Mouse (Mus musculus): ENCODE data around the gene Gm12185. TPM values are rescaled to one million over a fixed set of nuclear protein-coding genes. Genes with fewer than 3 reads are reported as not detected.
"Not testable (repeated sequence)": the region's sequence is repeated elsewhere in the genome, so short reads cannot be mapped to it uniquely, and the experiment has no call there.

The Gm12185 gene
- total RNA-seq, 2 experiments from 2014 or later = 0.06 to 0.10 TPM

DNA sequence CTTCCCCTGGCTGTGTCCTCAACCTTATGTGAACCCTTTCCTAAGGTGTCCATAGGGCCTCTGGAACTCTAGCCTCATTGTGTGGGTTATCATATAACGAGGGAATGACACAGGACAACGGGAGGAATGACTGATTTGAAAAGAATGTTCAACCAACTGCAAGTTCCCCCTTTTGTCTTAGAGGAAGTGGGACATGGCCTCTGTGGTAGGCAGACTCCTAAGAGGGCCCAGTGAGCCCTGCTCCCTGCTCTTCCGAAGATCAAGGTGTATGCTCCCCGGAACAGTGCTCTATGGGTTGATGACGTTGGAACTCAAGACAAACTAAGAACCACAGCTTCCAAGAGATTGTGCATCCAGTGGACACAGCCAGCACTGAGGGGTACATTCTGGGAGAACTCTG is 68.2 kb downstream of the Gm12185 start:
- intact Hi-C loops (cut with DNase I); DNase-seq: not testable (repeated sequence)

- DNase-seq = no peak
- intact Hi-C loops (cut with DNase I) = no loop called here
These were observed 73.6 kb downstream of the Gm12185 start for GRCm38 (mm10) chr11:48918380-48918779.

- no peak for DNase-seq
- intact Hi-C loops (cut with DNase I) = no loop called here
These were observed 78.4 kb downstream of the Gm12185 start for GRCm38 (mm10) chr11:48913611-48914010.

DNA sequence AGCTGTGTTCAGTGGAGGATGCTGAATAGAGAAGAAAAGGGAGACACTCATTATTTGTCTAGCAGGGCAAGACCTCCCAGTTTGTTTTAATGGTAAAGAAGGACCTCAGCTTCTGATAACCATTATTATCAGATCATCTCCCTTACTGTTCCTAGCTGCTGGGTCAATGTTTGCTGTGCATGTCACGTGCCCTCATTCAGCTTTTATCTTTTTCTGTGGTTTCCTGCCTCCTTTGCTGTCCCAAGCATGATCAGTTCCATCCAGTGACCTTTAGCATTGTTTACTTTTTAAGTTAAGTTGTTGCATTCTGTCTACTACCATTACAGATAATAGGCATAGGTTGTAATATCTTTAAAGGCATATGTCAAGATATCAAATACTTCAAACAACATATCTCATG is 83.6 kb downstream of the Gm12185 start:
- no peak for DNase-seq
- intact Hi-C loops (cut with DNase I) = no loop called here

- intact Hi-C loops (cut with DNase I) = no loop called here
- DNase-seq = no peak
These were observed 90.0 kb downstream of the Gm12185 start, which contains the start of gene Gm5431 for GRCm38 (mm10) chr11:48902021-48902420. Gene Gm5431, minus strand, starts transcription at chr11:48902214.

DNA sequence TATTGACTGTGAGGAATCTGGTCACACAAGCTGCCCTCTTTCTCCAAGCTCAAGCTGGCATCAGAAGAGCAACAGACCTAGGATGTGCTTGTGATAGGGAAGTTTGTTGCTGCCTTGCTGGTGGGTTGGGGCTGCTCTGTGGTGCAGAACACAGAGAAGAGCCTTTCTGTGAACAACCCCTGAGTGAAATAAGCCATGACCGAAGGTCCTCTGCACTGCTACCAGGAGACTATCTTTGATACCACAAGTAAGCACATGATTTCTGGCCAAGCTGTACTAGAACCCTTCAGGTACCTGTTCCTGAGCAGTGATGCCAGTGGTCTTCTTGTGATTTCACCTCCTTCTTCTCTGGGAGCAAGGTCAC is 90.5 kb downstream of the Gm12185 start:
- intact Hi-C loops (cut with DNase I); DNase-seq: not testable (repeated sequence)

GRCm38 (mm10) chr11:48900654-48901566 is 91.1 kb downstream of the Gm12185 start:
- intact Hi-C loops (cut with DNase I); DNase-seq: not testable (repeated sequence)

- no peak for DNase-seq
- intact Hi-C loops (cut with DNase I) = no loop called here
These were observed 93.1 kb downstream of the Gm12185 start for GRCm38 (mm10) chr11:48898812-48899431.

DNA sequence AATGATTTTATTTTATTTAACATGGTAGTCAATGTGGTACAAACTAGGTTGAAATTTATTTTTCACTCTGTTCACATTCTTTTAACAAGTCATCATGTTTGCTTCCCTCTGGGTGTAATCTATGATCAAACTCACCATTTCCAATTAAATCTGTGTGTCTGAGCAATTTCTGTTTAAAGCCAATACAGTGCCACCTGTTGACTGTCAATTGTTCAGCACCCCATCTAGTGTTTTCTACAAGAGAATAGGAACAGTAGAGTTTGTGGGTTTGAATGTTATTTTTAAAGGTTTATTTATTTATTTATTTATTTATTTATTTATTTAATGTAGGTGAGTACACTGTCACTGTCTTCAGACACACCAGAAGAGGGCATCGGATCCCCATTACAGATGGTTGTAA is 115.3 kb downstream of the Gm12185 start:
- DNase-seq = no peak
- intact Hi-C loops (cut with DNase I) = no loop called here

DNA sequence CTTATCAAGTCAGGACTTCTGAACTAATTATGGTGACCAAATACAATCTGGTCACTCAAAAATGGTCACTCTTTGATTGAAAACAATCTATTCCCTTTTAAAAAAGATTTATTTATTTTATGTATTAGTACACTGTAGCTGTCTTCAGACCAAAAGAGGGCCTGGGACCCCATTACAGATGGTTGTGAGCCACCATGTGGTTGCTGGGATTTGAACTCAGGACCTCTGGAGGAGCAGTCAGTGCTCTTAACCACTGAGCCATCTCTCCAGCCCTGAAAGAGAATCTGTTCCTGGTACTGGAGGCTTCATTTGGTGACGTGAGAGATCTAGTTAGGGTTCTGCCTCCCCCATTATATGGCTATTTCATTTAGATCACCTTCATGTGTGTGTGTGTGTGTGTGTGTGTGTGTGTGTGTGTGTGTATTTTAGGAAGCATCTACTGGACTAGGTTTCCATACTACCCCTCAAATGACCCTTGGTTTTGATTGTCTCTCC is 116.6 kb downstream of the Gm12185 start:
- DNase-seq; intact Hi-C loops (cut with DNase I): not testable (repeated sequence)

DNA sequence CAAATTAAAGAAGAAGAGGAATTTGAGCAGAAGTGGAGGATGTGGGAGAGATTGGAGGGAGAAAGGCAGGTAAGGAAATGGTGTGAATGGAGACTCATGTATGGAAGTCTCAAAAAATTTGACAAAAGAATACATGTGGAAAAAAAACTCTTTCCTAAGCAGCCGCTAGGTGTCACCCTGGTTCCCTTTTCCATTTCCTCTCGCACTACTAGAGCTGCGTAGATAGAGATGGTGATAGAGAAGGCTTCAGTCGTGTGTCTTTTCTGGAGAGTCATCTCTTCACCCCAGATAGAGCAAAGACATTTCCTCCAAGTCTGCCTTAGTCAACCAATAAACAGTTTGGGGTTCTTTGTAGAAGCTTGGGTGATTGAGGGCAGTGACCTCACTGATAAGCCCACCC is 117.6 kb downstream of the Gm12185 start:
- intact Hi-C loops (cut with DNase I) = loop anchor here (5.0 kb wide), 2 partner anchors 228 to 393 kb away; no protein-coding TSS in a partner anchor
- peak; percentile 27 for DNase-seq

GRCm38 (mm10) chr11:48873591-48874290 is 118.3 kb downstream of the Gm12185 start:
- intact Hi-C loops (cut with DNase I) = loop anchor here (5.0 kb wide), 2 partner anchors 229 to 394 kb away; no protein-coding TSS in a partner anchor
- DNase-seq = no peak

GRCm38 (mm10) chr11:48872695-48873300 is 119.2 kb downstream of the Gm12185 start:
- intact Hi-C loops (cut with DNase I) = loop anchor here (5.0 kb wide), 2 partner anchors 230 to 395 kb away; no protein-coding TSS in a partner anchor
- DNase-seq = no peak

DNA sequence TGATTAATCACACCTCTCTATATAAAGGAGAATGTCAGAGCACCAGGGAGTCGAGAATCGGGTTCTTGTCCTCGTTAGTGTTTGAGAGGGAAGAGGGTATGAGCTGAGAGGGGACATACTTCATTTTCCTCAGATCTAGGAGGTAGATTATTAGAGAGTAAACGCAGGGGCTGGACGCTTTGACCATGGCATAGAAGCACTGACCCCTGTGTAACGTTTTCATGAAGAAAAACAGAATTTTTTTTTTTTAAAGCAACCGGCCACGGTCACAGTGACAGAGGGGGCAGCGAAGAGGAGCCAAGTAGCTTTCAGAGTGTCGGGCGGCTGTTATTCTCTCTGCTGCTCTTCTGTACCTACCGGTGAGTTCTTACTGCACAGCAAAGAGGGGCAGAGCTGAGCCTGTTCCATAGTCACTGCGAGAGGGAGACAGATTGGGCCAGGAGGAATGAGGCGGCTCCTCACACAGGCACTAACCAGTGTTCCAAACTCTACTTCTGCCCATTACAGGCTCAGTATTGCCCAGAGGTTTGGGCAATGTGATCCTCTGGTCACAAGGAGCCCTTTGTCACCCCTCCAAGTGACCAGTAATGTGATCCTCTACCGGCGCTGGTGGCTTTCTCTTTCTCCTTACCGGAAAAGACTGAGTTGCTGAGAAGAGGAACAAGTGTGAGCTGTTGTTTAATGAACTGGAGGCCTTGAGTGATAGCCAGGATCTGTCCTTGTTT is 120.0 kb downstream of the Gm12185 start:
- peak; percentile 9 for DNase-seq
- intact Hi-C loops (cut with DNase I) = loop anchor here (5.0 kb wide), 2 partner anchors 230 to 395 kb away; no protein-coding TSS in a partner anchor

GRCm38 (mm10) chr11:48871201-48871772 is 120.7 kb downstream of the Gm12185 start, which contains the start of gene Irgm1:
Gene Irgm1, minus strand, starts transcription at chr11:48871683.
- intact Hi-C loops (cut with DNase I) = loop anchor here (5.0 kb wide), 2 partner anchors 231 to 396 kb away; no protein-coding TSS in a partner anchor
- DNase-seq = peak; percentile 41

DNA sequence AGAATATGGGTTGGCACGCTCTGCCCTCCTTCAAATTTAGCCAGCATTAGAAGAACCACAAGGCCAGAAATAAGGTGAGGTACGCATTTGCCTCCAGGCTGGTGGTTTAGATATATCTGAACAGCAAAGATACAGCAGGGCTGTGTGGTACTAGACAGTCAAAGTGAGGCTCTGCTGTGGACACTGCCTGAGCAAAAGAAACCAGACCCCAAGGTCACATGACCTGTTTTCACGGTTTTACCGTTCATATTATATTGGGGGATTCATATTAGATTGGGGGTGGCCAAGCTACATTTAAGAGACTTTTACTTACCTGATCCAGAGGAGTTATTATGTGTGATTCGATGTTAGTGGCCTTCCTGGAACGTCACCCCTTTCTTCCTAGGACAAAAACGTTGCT is 121.2 kb downstream of the Gm12185 start:
- DNase-seq = no peak
- intact Hi-C loops (cut with DNase I) = loop anchor here (5.0 kb wide), 2 partner anchors 232 to 397 kb away; no protein-coding TSS in a partner anchor

- intact Hi-C loops (cut with DNase I) = loop anchor here (5.0 kb wide), 2 partner anchors 233 to 398 kb away; no protein-coding TSS in a partner anchor
These were observed 122.5 kb downstream of the Gm12185 start for GRCm38 (mm10) chr11:48869380-48870110.

DNA sequence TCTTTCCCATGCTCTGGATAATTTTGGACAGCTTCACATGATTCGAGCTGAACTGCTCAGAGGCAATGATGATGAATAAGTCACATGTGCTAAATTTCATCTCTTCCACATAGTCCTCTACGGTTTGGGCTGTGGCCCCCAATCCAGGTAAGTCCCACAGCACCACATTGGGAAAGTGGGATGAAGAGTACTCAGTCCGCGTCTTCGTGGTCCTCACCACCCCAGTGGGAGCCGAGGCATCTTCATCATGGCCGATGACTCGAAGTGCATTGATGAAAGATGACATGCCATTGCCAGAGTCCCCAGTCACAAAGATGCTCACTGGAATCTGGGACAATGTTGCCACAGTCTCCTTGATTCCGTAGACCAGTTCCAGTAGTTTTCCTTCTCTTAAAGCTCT is 125.5 kb downstream of the Gm12185 start:
- intact Hi-C loops (cut with DNase I) = no loop called here
- no peak for DNase-seq

More at GRCm38 (mm10) chr11:48869380-48870110, 122.5 kb downstream of the Gm12185 start:
- no peak for DNase-seq
